12 mouse cellular contexts compared by ENCODE assay signal in the genomic region with DNA sequence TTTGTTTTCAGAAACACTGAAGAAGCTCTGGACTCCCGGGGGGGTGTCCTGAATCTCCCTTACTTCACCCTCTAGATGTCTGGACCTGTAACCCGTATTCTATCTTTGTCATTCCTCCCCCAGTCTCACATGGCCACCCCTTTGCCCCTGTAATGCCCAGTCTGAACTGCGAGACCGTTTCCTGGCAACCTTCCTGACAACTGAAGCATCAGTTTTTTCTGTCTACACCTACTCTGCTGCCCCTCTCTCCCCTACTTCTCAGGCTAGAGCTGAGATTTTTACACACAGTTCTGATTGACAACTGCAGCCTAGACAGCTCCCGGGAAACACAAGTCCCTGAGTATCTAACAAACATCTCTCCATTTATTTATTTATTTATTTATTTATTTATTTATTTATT. TPM values are rescaled to one million over a fixed set of nuclear protein-coding genes. Genes with fewer than 3 reads are reported as not detected.
DNase-seq lines count a peak whose midpoint lies in the region; ATAC-seq and TF ChIP-seq lines count a peak whose summit lies in the region.
"Had no signal": no experiment of that assay in that cellular context is flagged by ENCODE, and none has a peak within 500 bp of the region (broad histone marks: within the 10 kb centered on the region; RNA-seq: fewer than 3 reads in every experiment).

No protein-coding gene starts in this region.

- H3K9me3 ChIP-seq in embryonic facial prominence, embryonic 11.5 days (replicated peaks; ENCODE audit: control insufficient read depth, low read length) = no peaks in the 10 kb centered on the region
- H3K9me3 ChIP-seq in embryonic facial prominence, embryonic 10.5 days = no peaks in the 10 kb centered on the region
- no peaks in the 10 kb centered on the region for H3K9me3 ChIP-seq in hindbrain, embryonic 12.5 days (replicated peaks)
- no peaks in the 10 kb centered on the region for H3K9me3 ChIP-seq in hindbrain, embryonic 10.5 days
- no peaks in the 10 kb centered on the region for H3K9me3 ChIP-seq in lung, embryonic 15.5 days
- no peaks in the 10 kb centered on the region for H3K9me3 ChIP-seq in lung, postnatal 0 days (ENCODE audit: low read length)
- H3K9me3 ChIP-seq in neural tube, embryonic 14.5 days (ENCODE audit: control insufficient read depth, low read length) = no peaks in the 10 kb centered on the region
- H3K9me3 ChIP-seq: liver, embryonic 12.5 days had no signal

- TF ChIP-seq EP300 in lung, postnatal 0 days (IDR thresholded peaks at IDR 0.05) = no peak

- no peak for TF ChIP-seq CTCF in lung, postnatal 0 days (IDR thresholded peaks at IDR 0.05)

- H3K4me3 ChIP-seq in embryonic facial prominence, embryonic 11.5 days (ENCODE audit: low read depth, low read length) = no peak overlapping the region
- H3K4me3 ChIP-seq in embryonic facial prominence, embryonic 10.5 days = no peak overlapping the region
- H3K4me3 ChIP-seq in hindbrain, embryonic 12.5 days = no peak overlapping the region
- no peak overlapping the region for H3K4me3 ChIP-seq in hindbrain, embryonic 10.5 days
- no peak overlapping the region for H3K4me3 ChIP-seq in lung, embryonic 15.5 days
- H3K4me3 ChIP-seq in lung, postnatal 0 days (ENCODE audit: low read depth, low read length) = no peak overlapping the region
- H3K4me3 ChIP-seq in neural tube, embryonic 14.5 days (ENCODE audit: low read depth, low read length) = no peak overlapping the region
- H3K4me3 ChIP-seq: liver, embryonic 12.5 days had no signal

- 0 out of 2 replicates have a peak, but pooled peaks have one; percentile 22 for ATAC-seq in embryonic facial prominence, embryonic 11.5 days (replicated peaks; ENCODE audit: insufficient number of reproducible peaks, low FRiP score, low TSS enrichment, low read depth)
- peak; percentile 62 for ATAC-seq in hindbrain, embryonic 12.5 days (ENCODE audit: low FRiP score)
- ATAC-seq in lung, embryonic 15.5 days (ENCODE audit: borderline replicate concordance, extremely low read depth, low FRiP score, low TSS enrichment) = no peak
- ATAC-seq in lung, postnatal 0 days = no peak
- ATAC-seq in neural tube, embryonic 14.5 days (ENCODE audit: low read depth) = peak; percentile 32; the same call in 1 of the 2 replicates
- ATAC-seq: liver, embryonic 12.5 days had no signal

- H3K27me3 ChIP-seq in embryonic facial prominence, embryonic 11.5 days (ENCODE audit: control insufficient read depth, insufficient read depth, low read length) = no peaks in the 10 kb centered on the region
- no peaks in the 10 kb centered on the region for H3K27me3 ChIP-seq in embryonic facial prominence, embryonic 10.5 days (replicated peaks; ENCODE audit: low read depth, poor library complexity, severe bottlenecking)
- no peaks in the 10 kb centered on the region for H3K27me3 ChIP-seq in hindbrain, embryonic 12.5 days
- no peaks in the 10 kb centered on the region for H3K27me3 ChIP-seq in hindbrain, embryonic 10.5 days (ENCODE audit: insufficient read depth, poor library complexity, severe bottlenecking)
- no peaks in the 10 kb centered on the region for H3K27me3 ChIP-seq in lung, embryonic 15.5 days
- no peaks in the 10 kb centered on the region for H3K27me3 ChIP-seq in lung, postnatal 0 days (replicated peaks; ENCODE audit: insufficient read depth, low read length)
- no peaks in the 10 kb centered on the region for H3K27me3 ChIP-seq in neural tube, embryonic 14.5 days (ENCODE audit: control insufficient read depth, insufficient read depth, low read length)
- H3K27me3 ChIP-seq: liver, embryonic 12.5 days had no signal

- WGBS in embryonic facial prominence, embryonic 11.5 days = 33% methylated on average over 5 of the region's 5 CpGs
- 42% methylated on average over 5 of the region's 5 CpGs for WGBS in embryonic facial prominence, embryonic 10.5 days
- WGBS in hindbrain, embryonic 12.5 days = 33% methylated on average over 5 of the region's 5 CpGs
- 33% methylated on average over 5 of the region's 5 CpGs for WGBS in hindbrain, embryonic 10.5 days
- 20% methylated on average over 5 of the region's 5 CpGs for WGBS in lung, embryonic 15.5 days
- 20% methylated on average over 5 of the region's 5 CpGs for WGBS in lung, postnatal 0 days
- 38% methylated on average over 5 of the region's 5 CpGs for WGBS in neural tube, embryonic 14.5 days

- H3K9ac ChIP-seq in embryonic facial prominence, embryonic 11.5 days (replicated peaks; ENCODE audit: low read length) = no peak overlapping the region
- H3K9ac ChIP-seq in hindbrain, embryonic 12.5 days = no peak overlapping the region
- no peak overlapping the region for H3K9ac ChIP-seq in lung, embryonic 15.5 days
- H3K9ac ChIP-seq in lung, postnatal 0 days (replicated peaks; ENCODE audit: low read depth) = no peak overlapping the region
- no peak overlapping the region for H3K9ac ChIP-seq in neural tube, embryonic 14.5 days (replicated peaks; ENCODE audit: low read depth, low read length)
- H3K9ac ChIP-seq: liver, embryonic 12.5 days had no signal

- no peak overlapping the region for H3K27ac ChIP-seq in embryonic facial prominence, embryonic 11.5 days (replicated peaks; ENCODE audit: low read depth, low read length)
- no peak overlapping the region for H3K27ac ChIP-seq in embryonic facial prominence, embryonic 10.5 days (replicated peaks)
- H3K27ac ChIP-seq in hindbrain, embryonic 12.5 days = no peak overlapping the region
- no peak overlapping the region; the same call in 1 of the 2 replicates for H3K27ac ChIP-seq in hindbrain, embryonic 10.5 days
- no peak overlapping the region for H3K27ac ChIP-seq in lung, embryonic 15.5 days
- H3K27ac ChIP-seq in lung, postnatal 0 days (ENCODE audit: low read length) = no peak overlapping the region
- H3K27ac ChIP-seq in neural tube, embryonic 14.5 days (ENCODE audit: low read depth, low read length) = no peak overlapping the region; the same call in 1 of the 2 replicates

- DNase-seq in embryonic facial prominence, embryonic 11.5 days (ENCODE audit: low spot score) = no peak
- DNase-seq in embryonic facial prominence, embryonic 10.5 days (ENCODE audit: low spot score) = no peak
- no peak for DNase-seq in hindbrain, embryonic 10.5 days (ENCODE audit: low spot score)
- no peak for DNase-seq in lung, postnatal 0 days (ENCODE audit: low spot score)
- no peak for DNase-seq in spleen, postnatal 36 days (ENCODE audit: low spot score in 2 of 2)
- DNase-seq: cerebellum, adult 18-20 months; right cerebral cortex, postnatal 14 days; thymus, postnatal 25 days had no signal

- no peaks in the 10 kb centered on the region for H3K4me1 ChIP-seq in embryonic facial prominence, embryonic 11.5 days (ENCODE audit: control insufficient read depth, insufficient read depth, low read length)
- peaks cover 15% of the 10 kb centered on the region for H3K4me1 ChIP-seq in embryonic facial prominence, embryonic 10.5 days
- H3K4me1 ChIP-seq in hindbrain, embryonic 12.5 days = peaks cover 9% of the 10 kb centered on the region
- peaks cover 13% of the 10 kb centered on the region for H3K4me1 ChIP-seq in hindbrain, embryonic 10.5 days (replicated peaks)
- no peaks in the 10 kb centered on the region for H3K4me1 ChIP-seq in lung, embryonic 15.5 days
- no peaks in the 10 kb centered on the region for H3K4me1 ChIP-seq in lung, postnatal 0 days (ENCODE audit: insufficient read depth, low read depth, low read length)
- H3K4me1 ChIP-seq in neural tube, embryonic 14.5 days (ENCODE audit: control insufficient read depth, insufficient read depth, low read length) = no peaks in the 10 kb centered on the region

- H3K4me2 ChIP-seq in embryonic facial prominence, embryonic 11.5 days (ENCODE audit: low read depth, low read length) = no peak overlapping the region
- H3K4me2 ChIP-seq in hindbrain, embryonic 12.5 days (replicated peaks) = no peak overlapping the region; the same call in 1 of the 2 replicates
- H3K4me2 ChIP-seq in lung, embryonic 15.5 days = peak overlapping the region; percentile 32; the same call in 1 of the 2 replicates
- no peak overlapping the region for H3K4me2 ChIP-seq in lung, postnatal 0 days (replicated peaks; ENCODE audit: low read depth, low read length)
- H3K4me2 ChIP-seq in neural tube, embryonic 14.5 days (ENCODE audit: low read depth, low read length) = no peak overlapping the region

- H3K36me3 ChIP-seq in embryonic facial prominence, embryonic 11.5 days (replicated peaks; ENCODE audit: control insufficient read depth, insufficient read depth, low read depth, low read length) = no peaks in the 10 kb centered on the region
- H3K36me3 ChIP-seq in embryonic facial prominence, embryonic 10.5 days (replicated peaks) = no peaks in the 10 kb centered on the region
- no peaks in the 10 kb centered on the region for H3K36me3 ChIP-seq in hindbrain, embryonic 12.5 days
- H3K36me3 ChIP-seq in hindbrain, embryonic 10.5 days = no peaks in the 10 kb centered on the region
- no peaks in the 10 kb centered on the region for H3K36me3 ChIP-seq in lung, embryonic 15.5 days
- H3K36me3 ChIP-seq in lung, postnatal 0 days (ENCODE audit: insufficient read depth, low read length) = no peaks in the 10 kb centered on the region
- H3K36me3 ChIP-seq in neural tube, embryonic 14.5 days (ENCODE audit: control insufficient read depth, insufficient read depth, low read length) = no peaks in the 10 kb centered on the region
- H3K36me3 ChIP-seq: liver, embryonic 12.5 days had no signal

RNA-seq across cellular contexts. Expression of a gene that starts 9.3 kb away (rescaled TPM):
- 3.9 and 4.5 TPM in 2 replicates for polyA plus RNA-seq in embryonic facial prominence, embryonic 11.5 days (2014; fragmentation: Nextera tagmentation; extraction: Ambion mirVana)
- 5.1 and 5.4 TPM in 2 replicates for polyA plus RNA-seq in embryonic facial prominence, embryonic 10.5 days (2016; fragmentation: Nextera tagmentation; extraction: Ambion mirVana)
- 9.8 and 10.1 TPM in 2 replicates for polyA plus RNA-seq in hindbrain, embryonic 12.5 days (2016; fragmentation: Nextera tagmentation; extraction: Ambion mirVana)
- polyA plus RNA-seq in hindbrain, embryonic 10.5 days (2016; fragmentation: Nextera tagmentation; extraction: Ambion mirVana) = 5.0 and 5.8 TPM in 2 replicates
- 3.5 and 4.4 TPM in 2 replicates for polyA plus RNA-seq in lung, embryonic 15.5 days (2015; fragmentation: Nextera tagmentation; extraction: Ambion mirVana)
- polyA plus RNA-seq in lung, postnatal 0 days (2015; fragmentation: Nextera tagmentation; extraction: Ambion mirVana) = 3.5 and 4.2 TPM in 2 replicates
- 8.9 and 10.8 TPM in 2 replicates for polyA plus RNA-seq in neural tube, embryonic 14.5 days (2014; fragmentation: Nextera tagmentation; extraction: Ambion mirVana)

RNA-seq across cellular contexts. Expression of a gene that starts 14.3 kb away (rescaled TPM):
- polyA plus RNA-seq in embryonic facial prominence, embryonic 11.5 days (2014; fragmentation: Nextera tagmentation; extraction: Ambion mirVana) = 246 and 268 TPM in 2 replicates
- polyA plus RNA-seq in embryonic facial prominence, embryonic 10.5 days (2016; fragmentation: Nextera tagmentation; extraction: Ambion mirVana) = 228 and 238 TPM in 2 replicates
- 158 and 174 TPM in 2 replicates for polyA plus RNA-seq in hindbrain, embryonic 12.5 days (2016; fragmentation: Nextera tagmentation; extraction: Ambion mirVana)
- polyA plus RNA-seq in hindbrain, embryonic 10.5 days (2016; fragmentation: Nextera tagmentation; extraction: Ambion mirVana) = 173 and 217 TPM in 2 replicates
- polyA plus RNA-seq in lung, embryonic 15.5 days (2015; fragmentation: Nextera tagmentation; extraction: Ambion mirVana) = 157 and 161 TPM in 2 replicates
- 36.6 and 44.6 TPM in 2 replicates for polyA plus RNA-seq in lung, postnatal 0 days (2015; fragmentation: Nextera tagmentation; extraction: Ambion mirVana)
- 157 and 164 TPM in 2 replicates for polyA plus RNA-seq in neural tube, embryonic 14.5 days (2014; fragmentation: Nextera tagmentation; extraction: Ambion mirVana)

RNA-seq across cellular contexts. Expression of a gene that starts 52.0 kb away (rescaled TPM):
- polyA plus RNA-seq in embryonic facial prominence, embryonic 11.5 days (2014; fragmentation: Nextera tagmentation; extraction: Ambion mirVana) = 39.2 and 43.5 TPM in 2 replicates
- polyA plus RNA-seq in embryonic facial prominence, embryonic 10.5 days (2016; fragmentation: Nextera tagmentation; extraction: Ambion mirVana) = 33.0 and 34.4 TPM in 2 replicates
- 20.7 and 21.4 TPM in 2 replicates for polyA plus RNA-seq in hindbrain, embryonic 12.5 days (2016; fragmentation: Nextera tagmentation; extraction: Ambion mirVana)
- 23.1 and 28.5 TPM in 2 replicates for polyA plus RNA-seq in hindbrain, embryonic 10.5 days (2016; fragmentation: Nextera tagmentation; extraction: Ambion mirVana)
- polyA plus RNA-seq in lung, embryonic 15.5 days (2015; fragmentation: Nextera tagmentation; extraction: Ambion mirVana) = 34.9 and 36.4 TPM in 2 replicates
- 4.3 and 5.3 TPM in 2 replicates for polyA plus RNA-seq in lung, postnatal 0 days (2015; fragmentation: Nextera tagmentation; extraction: Ambion mirVana)
- 5.6 and 7.1 TPM in 2 replicates for polyA plus RNA-seq in neural tube, embryonic 14.5 days (2014; fragmentation: Nextera tagmentation; extraction: Ambion mirVana)

RNA-seq across cellular contexts. Expression of a gene that starts 52.4 kb away (rescaled TPM):
- polyA plus RNA-seq in embryonic facial prominence, embryonic 11.5 days (2014; fragmentation: Nextera tagmentation; extraction: Ambion mirVana) = 54.2 and 56.5 TPM in 2 replicates
- polyA plus RNA-seq in embryonic facial prominence, embryonic 10.5 days (2016; fragmentation: Nextera tagmentation; extraction: Ambion mirVana) = 45.3 and 48.4 TPM in 2 replicates
- polyA plus RNA-seq in hindbrain, embryonic 12.5 days (2016; fragmentation: Nextera tagmentation; extraction: Ambion mirVana) = 52.2 and 54.3 TPM in 2 replicates
- 43.1 and 45.2 TPM in 2 replicates for polyA plus RNA-seq in hindbrain, embryonic 10.5 days (2016; fragmentation: Nextera tagmentation; extraction: Ambion mirVana)
- 53.6 and 55.6 TPM in 2 replicates for polyA plus RNA-seq in lung, embryonic 15.5 days (2015; fragmentation: Nextera tagmentation; extraction: Ambion mirVana)
- 53.3 and 53.5 TPM in 2 replicates for polyA plus RNA-seq in lung, postnatal 0 days (2015; fragmentation: Nextera tagmentation; extraction: Ambion mirVana)
- 40.8 and 50.6 TPM in 2 replicates for polyA plus RNA-seq in neural tube, embryonic 14.5 days (2014; fragmentation: Nextera tagmentation; extraction: Ambion mirVana)

Comparison
In these comparisons a context has a peak if more than half of its experiments do, and no peak if none do; other contexts are left out.
1. ATAC-seq: peak in embryonic facial prominence, embryonic 11.5 days (single experiment), hindbrain, embryonic 12.5 days (single experiment) and neural tube, embryonic 14.5 days (single experiment); none in lung, embryonic 15.5 days (single experiment) and lung, postnatal 0 days (single experiment).